In the genomic region with DNA sequence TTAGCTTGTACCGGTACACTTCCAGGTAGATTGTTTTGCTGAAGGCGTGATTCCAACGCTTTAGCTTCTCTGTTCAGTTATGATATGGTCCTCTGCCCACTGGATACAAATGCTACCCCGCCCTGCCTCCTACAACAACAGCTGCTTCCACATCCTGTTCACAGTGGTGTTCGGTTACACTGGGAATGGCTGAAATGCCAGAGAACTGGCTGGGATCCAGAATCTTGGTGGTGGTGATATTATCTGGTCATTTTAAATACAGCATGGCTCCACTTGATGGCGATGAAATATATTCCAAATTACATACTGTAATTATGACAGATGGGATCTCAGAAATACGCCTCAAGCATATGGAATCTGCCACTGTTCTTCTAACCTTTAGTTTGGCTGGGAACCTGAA, we compare ENCODE assay signal across 9 mouse cellular contexts. TPM values are rescaled to one million over a fixed set of nuclear protein-coding genes. Genes with fewer than 3 reads are reported as not detected.
DNase-seq lines count a peak whose midpoint lies in the region; ATAC-seq lines count a peak whose summit lies in the region.
"Had no signal": no experiment of that assay in that cellular context is flagged by ENCODE, and none has a peak within 500 bp of the region (broad histone marks: within the 10 kb centered on the region; RNA-seq: fewer than 3 reads in every experiment).

No protein-coding gene starts in this region.

- H3K27ac ChIP-seq in forebrain, embryonic 13.5 days = no peak overlapping the region
- H3K27ac ChIP-seq in forebrain, embryonic 15.5 days (replicated peaks) = no peak overlapping the region
- no peak overlapping the region for H3K27ac ChIP-seq in embryonic facial prominence, embryonic 13.5 days
- H3K27ac ChIP-seq in hindbrain, embryonic 13.5 days = no peak overlapping the region
- no peak overlapping the region for H3K27ac ChIP-seq in neural tube, embryonic 12.5 days
- H3K27ac ChIP-seq: midbrain, embryonic 12.5 days had no signal

- H3K4me2 ChIP-seq in forebrain, embryonic 13.5 days = no peak overlapping the region
- H3K4me2 ChIP-seq in forebrain, embryonic 15.5 days (replicated peaks) = no peak overlapping the region
- no peak overlapping the region for H3K4me2 ChIP-seq in embryonic facial prominence, embryonic 13.5 days
- no peak overlapping the region for H3K4me2 ChIP-seq in hindbrain, embryonic 13.5 days
- no peak overlapping the region for H3K4me2 ChIP-seq in neural tube, embryonic 12.5 days (replicated peaks)
- H3K4me2 ChIP-seq: midbrain, embryonic 12.5 days had no signal

- H3K4me3 ChIP-seq in forebrain, embryonic 13.5 days = no peak overlapping the region
- no peak overlapping the region for H3K4me3 ChIP-seq in forebrain, embryonic 15.5 days
- no peak overlapping the region for H3K4me3 ChIP-seq in embryonic facial prominence, embryonic 13.5 days
- no peak overlapping the region for H3K4me3 ChIP-seq in hindbrain, embryonic 13.5 days
- no peak overlapping the region for H3K4me3 ChIP-seq in neural tube, embryonic 12.5 days
- H3K4me3 ChIP-seq: midbrain, embryonic 12.5 days had no signal

- no peaks in the 10 kb centered on the region for H3K27me3 ChIP-seq in forebrain, embryonic 13.5 days
- no peaks in the 10 kb centered on the region for H3K27me3 ChIP-seq in forebrain, embryonic 15.5 days
- no peaks in the 10 kb centered on the region for H3K27me3 ChIP-seq in embryonic facial prominence, embryonic 13.5 days
- no peaks in the 10 kb centered on the region for H3K27me3 ChIP-seq in hindbrain, embryonic 13.5 days
- no peaks in the 10 kb centered on the region for H3K27me3 ChIP-seq in neural tube, embryonic 12.5 days (replicated peaks)
- H3K27me3 ChIP-seq: midbrain, embryonic 12.5 days had no signal

- no peaks in the 10 kb centered on the region for H3K4me1 ChIP-seq in forebrain, embryonic 13.5 days
- H3K4me1 ChIP-seq in forebrain, embryonic 15.5 days = peaks cover 5% of the 10 kb centered on the region; the same call in 1 of the 2 replicates
- H3K4me1 ChIP-seq in embryonic facial prominence, embryonic 13.5 days = peaks cover 4% of the 10 kb centered on the region; the same call in 1 of the 2 replicates
- peaks cover 3% of the 10 kb centered on the region; the same call in 1 of the 2 replicates for H3K4me1 ChIP-seq in hindbrain, embryonic 13.5 days (replicated peaks)
- no peaks in the 10 kb centered on the region for H3K4me1 ChIP-seq in neural tube, embryonic 12.5 days
- H3K4me1 ChIP-seq: midbrain, embryonic 12.5 days had no signal

- peak; percentile 53; the same call in 1 of the 2 replicates for ATAC-seq in forebrain, embryonic 13.5 days
- no peak for ATAC-seq in forebrain, embryonic 15.5 days (replicated peaks)
- 0 out of 2 replicates have a peak, but pooled peaks have one; percentile 62 for ATAC-seq in embryonic facial prominence, embryonic 13.5 days (ENCODE audit: insufficient number of reproducible peaks, insufficient read depth, low FRiP score, low TSS enrichment, low read depth)
- peak; percentile 85 for ATAC-seq in hindbrain, embryonic 13.5 days (ENCODE audit: low FRiP score)
- ATAC-seq in neural tube, embryonic 12.5 days (ENCODE audit: low FRiP score, low read depth) = 0 out of 2 replicates have a peak, but pooled peaks have one; percentile 25

- no peak overlapping the region for H3K9ac ChIP-seq in forebrain, embryonic 13.5 days
- H3K9ac ChIP-seq in forebrain, embryonic 15.5 days (replicated peaks) = no peak overlapping the region
- no peak overlapping the region for H3K9ac ChIP-seq in embryonic facial prominence, embryonic 13.5 days
- H3K9ac ChIP-seq in hindbrain, embryonic 13.5 days = no peak overlapping the region
- no peak overlapping the region for H3K9ac ChIP-seq in neural tube, embryonic 12.5 days
- H3K9ac ChIP-seq: midbrain, embryonic 12.5 days had no signal

- 75% methylated on average over 7 of the region's 7 CpGs for WGBS in forebrain, embryonic 13.5 days
- 70% methylated on average over 7 of the region's 7 CpGs for WGBS in forebrain, embryonic 15.5 days
- 41% methylated on average over 7 of the region's 7 CpGs for WGBS in embryonic facial prominence, embryonic 13.5 days
- WGBS in hindbrain, embryonic 13.5 days = 57% methylated on average over 7 of the region's 7 CpGs
- WGBS in neural tube, embryonic 12.5 days = 76% methylated on average over 7 of the region's 7 CpGs

- peak; percentile 38 to 75 for DNase-seq in adrenal gland, adult (ENCODE audit: inconsistent age in 2 of 2, low spot score in 1 of 2)
- peak; percentile 10 to 16 for DNase-seq in layer of hippocampus, postnatal 10 days (ENCODE audit: low spot score in 2 of 2)
- no peak for DNase-seq in testis, postnatal 14 days (ENCODE audit: low spot score)

- H3K36me3 ChIP-seq in forebrain, embryonic 13.5 days (ENCODE audit: poor library complexity, severe bottlenecking) = no peaks in the 10 kb centered on the region
- no peaks in the 10 kb centered on the region for H3K36me3 ChIP-seq in forebrain, embryonic 15.5 days
- no peaks in the 10 kb centered on the region for H3K36me3 ChIP-seq in embryonic facial prominence, embryonic 13.5 days
- H3K36me3 ChIP-seq in hindbrain, embryonic 13.5 days = no peaks in the 10 kb centered on the region
- H3K36me3 ChIP-seq in neural tube, embryonic 12.5 days = no peaks in the 10 kb centered on the region
- H3K36me3 ChIP-seq: midbrain, embryonic 12.5 days had no signal

- H3K9me3 ChIP-seq in forebrain, embryonic 13.5 days (replicated peaks) = no peaks in the 10 kb centered on the region
- no peaks in the 10 kb centered on the region for H3K9me3 ChIP-seq in forebrain, embryonic 15.5 days
- no peaks in the 10 kb centered on the region for H3K9me3 ChIP-seq in embryonic facial prominence, embryonic 13.5 days
- H3K9me3 ChIP-seq in hindbrain, embryonic 13.5 days = no peaks in the 10 kb centered on the region
- H3K9me3 ChIP-seq in neural tube, embryonic 12.5 days = no peaks in the 10 kb centered on the region
- H3K9me3 ChIP-seq: midbrain, embryonic 12.5 days had no signal

RNA-seq across cellular contexts. Expression of a gene that starts 42.1 kb away (rescaled TPM):
- polyA plus RNA-seq in forebrain, embryonic 13.5 days (2015; fragmentation: Nextera tagmentation; extraction: Ambion mirVana) = 64.1 and 67.3 TPM in 2 replicates
- 54.0 and 55.8 TPM in 2 replicates for polyA plus RNA-seq in forebrain, embryonic 15.5 days (2015; fragmentation: Nextera tagmentation; extraction: Ambion mirVana)
- polyA plus RNA-seq in embryonic facial prominence, embryonic 13.5 days (2015; fragmentation: Nextera tagmentation; extraction: Ambion mirVana) = 31.5 and 42.2 TPM in 2 replicates
- polyA plus RNA-seq in hindbrain, embryonic 13.5 days (2015; fragmentation: Nextera tagmentation; extraction: Ambion mirVana) = 64.6 and 69.6 TPM in 2 replicates
- 10 to 100 TPM; 27.9 to 33.2 TPM for total RNA-seq in layer of hippocampus, postnatal 10 days (2021)
- polyA plus RNA-seq in neural tube, embryonic 12.5 days (2016; fragmentation: Nextera tagmentation; extraction: Ambion mirVana) = 62.2 and 63.0 TPM in 2 replicates

RNA-seq across cellular contexts. Expression of a gene that starts 54.9 kb away (rescaled TPM):
- polyA plus RNA-seq in forebrain, embryonic 13.5 days (2015; fragmentation: Nextera tagmentation; extraction: Ambion mirVana) = 69.6 and 75.6 TPM in 2 replicates
- polyA plus RNA-seq in forebrain, embryonic 15.5 days (2015; fragmentation: Nextera tagmentation; extraction: Ambion mirVana) = 70.8 and 71.5 TPM in 2 replicates
- 60.6 and 67.0 TPM in 2 replicates for polyA plus RNA-seq in embryonic facial prominence, embryonic 13.5 days (2015; fragmentation: Nextera tagmentation; extraction: Ambion mirVana)
- 43.1 and 49.4 TPM in 2 replicates for polyA plus RNA-seq in hindbrain, embryonic 13.5 days (2015; fragmentation: Nextera tagmentation; extraction: Ambion mirVana)
- total RNA-seq in layer of hippocampus, postnatal 10 days (2021) = 10 to 100 TPM; 18.0 to 25.3 TPM
- 47.2 and 47.5 TPM in 2 replicates for polyA plus RNA-seq in neural tube, embryonic 12.5 days (2016; fragmentation: Nextera tagmentation; extraction: Ambion mirVana)
